Mouse (Mus musculus): ENCODE measurements around the gene Cdkn1a.
"Not testable (repeated sequence)": the region's sequence is repeated elsewhere in the genome, so short reads cannot be mapped to it uniquely, and the experiment has no call there.

The Cdkn1a gene

DNA sequence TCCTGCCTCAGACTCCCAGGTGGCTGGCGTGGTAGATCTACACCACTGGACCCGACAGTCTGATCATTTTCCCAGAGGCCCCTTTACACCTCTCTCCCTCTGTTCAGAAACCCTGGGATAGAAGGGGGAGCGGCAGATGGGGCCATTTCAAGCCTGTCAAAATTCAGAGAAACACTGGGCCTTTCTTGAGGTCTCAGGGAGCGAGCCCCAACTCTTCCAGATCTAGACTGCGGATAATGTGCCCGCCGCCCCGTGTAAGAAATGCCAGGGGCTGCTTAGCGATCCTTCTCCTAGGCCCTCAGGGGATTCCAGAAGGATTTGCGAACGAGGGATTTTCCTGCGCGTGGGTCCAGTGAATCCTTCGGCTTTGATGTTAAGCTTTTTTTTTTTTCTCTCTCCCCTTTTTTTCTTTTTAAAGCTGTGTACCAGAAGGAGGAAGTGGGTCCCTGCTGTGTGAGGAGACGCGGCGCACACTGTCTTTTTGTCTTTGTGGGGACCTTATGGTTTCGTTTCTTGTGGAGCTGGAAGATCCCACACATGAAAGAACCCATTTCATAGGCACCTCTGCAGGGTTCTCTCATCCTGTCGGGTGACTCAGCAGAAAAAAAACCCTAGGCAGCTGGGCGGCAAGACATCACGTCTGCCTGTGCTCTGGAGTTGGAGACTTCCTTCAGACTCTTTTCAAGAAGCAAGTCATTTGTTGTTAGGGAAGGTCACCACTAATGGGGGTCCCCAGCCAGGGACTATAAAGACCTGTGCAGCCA lies 9.0 kb upstream of the Cdkn1a start:
- peak; percentile 87 for DNase-seq (ENCODE audit: low read depth)

- DNase-seq (ENCODE audit: low read depth), result no peak
These were observed 7.2 kb upstream of the Cdkn1a start for GRCm38 (mm10) chr17:29083586-29083985.

- DNase-seq (ENCODE audit: low read depth), result no peak
These were observed 6.1 kb upstream of the Cdkn1a start for GRCm38 (mm10) chr17:29084656-29085055.

DNA sequence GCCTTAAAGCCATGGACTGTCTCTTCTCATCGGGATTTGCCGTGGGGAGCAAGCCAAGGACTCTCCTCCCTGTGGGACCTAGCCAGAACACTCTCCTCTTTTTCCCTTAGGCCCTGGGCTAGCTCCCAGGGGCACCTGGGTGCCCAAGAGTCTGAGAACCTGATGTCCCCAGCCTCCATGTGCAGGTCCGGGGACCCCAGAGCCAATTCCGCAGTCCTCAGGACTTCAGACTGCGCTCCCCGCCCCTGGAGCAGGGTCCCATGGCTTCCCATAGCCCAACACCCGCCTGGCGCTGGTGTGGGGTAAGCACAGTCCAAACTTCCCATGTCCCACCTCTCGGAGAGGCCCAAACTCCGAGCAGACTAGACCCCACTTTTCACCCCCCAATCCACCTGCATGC lies 5.5 kb upstream of the Cdkn1a start:
- no peak for DNase-seq (ENCODE audit: low read depth)

GRCm38 (mm10) chr17:29086916-29087315 lies 3.9 kb upstream of the Cdkn1a start:
- no peak for DNase-seq (ENCODE audit: low read depth)

DNA sequence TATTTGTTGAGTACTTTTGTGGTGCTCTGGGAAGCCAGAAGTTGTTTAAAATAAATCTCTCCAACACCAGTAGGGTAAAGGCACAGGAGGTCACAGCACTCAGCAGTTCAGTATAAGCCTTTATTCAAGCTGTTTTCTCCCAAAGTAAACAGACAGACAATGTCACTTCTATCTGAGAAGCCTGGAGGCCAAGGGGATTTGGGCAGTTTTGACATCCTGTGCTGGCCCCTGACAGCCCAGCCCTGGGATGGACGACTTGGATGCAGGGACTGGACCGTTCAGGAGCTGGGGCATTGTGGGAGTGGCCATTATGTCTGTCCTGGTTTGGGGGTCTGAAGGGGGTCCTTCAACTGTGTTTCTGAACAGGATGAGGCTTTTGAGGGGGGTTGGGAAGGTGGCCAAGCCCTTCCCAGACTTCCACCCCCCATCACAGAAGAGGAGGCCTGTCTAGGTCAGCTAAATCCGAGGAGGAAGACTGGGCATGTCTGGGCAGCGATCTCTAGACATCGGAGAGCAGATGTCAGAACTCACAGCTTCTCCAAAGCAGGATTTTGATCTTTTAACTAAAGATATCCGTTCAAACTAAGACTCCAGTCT lies 670 bp downstream of the Cdkn1a start:
- no peak for DNase-seq (ENCODE audit: low read depth)

DNA sequence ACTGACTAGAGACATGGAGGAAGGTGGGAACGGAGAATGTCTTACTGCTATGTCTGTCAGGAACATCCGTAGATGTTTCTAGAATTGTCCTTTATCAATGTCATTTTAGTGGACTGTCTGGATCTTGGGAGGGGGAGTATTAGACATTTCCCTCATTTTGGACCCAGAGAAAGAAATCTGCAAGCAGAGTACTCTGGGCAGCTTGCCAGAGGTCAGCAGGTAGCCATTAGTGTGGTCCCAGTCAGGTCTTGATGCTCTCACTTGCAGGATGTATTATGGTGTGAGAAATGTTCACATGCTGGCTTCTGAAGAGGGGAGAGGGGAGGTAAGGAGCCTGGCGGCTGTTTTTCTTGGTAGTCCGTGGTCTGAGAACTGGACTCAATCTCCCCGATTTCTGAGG lies 1.7 kb downstream of the Cdkn1a start:
- no peak for DNase-seq (ENCODE audit: low read depth)

DNA sequence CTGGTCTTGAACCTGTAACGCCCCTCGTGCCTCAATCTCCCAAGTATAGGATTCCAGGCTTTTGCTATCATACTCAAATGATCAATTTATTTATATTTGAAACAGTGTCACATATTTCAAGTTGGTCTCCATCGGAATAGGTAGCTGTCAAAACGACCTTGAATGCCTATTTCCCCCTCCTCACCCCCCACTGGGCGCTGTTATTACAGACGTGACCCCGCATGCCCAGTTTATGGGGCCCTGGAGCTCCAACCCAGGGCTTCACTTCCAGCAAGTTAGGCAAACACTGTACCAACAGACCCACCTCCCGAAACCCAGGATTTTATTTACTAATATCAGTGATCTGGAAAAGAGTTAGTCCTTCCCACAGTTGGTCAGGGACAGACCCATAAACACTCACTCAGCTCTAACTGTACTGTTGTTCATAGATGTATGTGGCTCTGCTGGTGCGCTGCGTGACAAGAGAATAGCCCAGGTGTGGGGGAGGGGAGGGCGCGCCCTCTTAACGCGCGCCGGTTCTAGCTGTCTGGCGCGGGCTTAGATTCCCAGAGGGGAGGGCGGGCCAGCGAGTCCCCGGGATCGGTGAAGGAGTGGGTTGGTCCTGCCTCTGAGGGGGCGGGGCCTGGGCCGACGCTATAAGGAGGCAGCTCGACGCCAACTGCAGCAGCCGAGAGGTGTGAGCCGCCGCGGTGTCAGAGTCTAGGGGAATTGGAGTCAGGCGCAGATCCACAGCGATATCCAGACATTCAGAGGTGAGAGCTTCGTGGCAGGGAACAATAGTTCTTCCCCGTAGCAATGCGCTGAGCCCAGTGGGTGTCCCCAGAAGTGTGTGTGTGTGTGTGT lies 2.6 kb downstream of the Cdkn1a start:
- DNase-seq (ENCODE audit: low read depth), result peak; percentile 96

GRCm38 (mm10) chr17:29093961-29094309 lies 3.2 kb downstream of the Cdkn1a start:
- no peak for DNase-seq (ENCODE audit: low read depth)

DNA sequence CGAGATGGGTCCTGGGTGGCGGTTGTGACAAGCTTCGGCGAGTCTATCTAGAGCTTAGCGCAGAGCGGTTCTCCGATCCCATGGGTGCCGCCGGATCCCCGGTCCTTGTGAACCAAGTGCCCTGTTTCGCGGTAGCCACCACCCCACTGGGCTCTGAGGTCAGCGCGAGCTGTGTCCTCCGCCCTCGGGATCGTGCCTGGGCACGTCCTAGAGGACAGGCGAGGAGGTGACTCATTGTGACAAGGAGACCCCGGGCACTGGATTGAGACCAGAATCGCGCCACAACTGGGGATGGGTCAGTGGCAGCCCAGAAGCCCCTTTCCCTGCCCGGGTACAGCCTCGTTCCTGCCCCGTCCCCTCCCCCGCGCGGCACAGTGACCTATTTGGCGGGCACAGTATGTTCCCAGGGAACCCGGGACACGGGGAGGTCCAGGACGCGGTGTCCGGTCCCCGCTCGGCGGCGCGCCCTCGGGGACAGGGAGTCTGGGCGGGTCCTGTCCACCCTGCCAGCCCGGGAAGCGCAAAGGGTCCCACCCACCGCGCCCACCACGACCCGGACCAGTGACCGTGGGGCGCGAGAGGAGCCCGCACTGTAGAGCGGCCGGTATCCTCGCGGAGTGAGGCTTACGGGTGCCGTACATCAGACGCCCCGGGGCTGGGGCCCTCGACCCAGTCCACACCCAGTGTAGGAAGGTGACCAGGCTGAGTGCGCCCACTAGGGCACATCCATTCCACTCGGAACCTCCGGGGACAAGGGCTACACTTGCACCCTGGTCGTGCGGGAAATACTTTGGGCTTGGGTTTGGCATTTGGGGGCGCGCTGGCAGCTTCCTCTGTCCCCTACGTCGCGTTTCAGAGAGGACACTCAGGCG lies 3.8 kb downstream of the Cdkn1a start:
- DNase-seq (ENCODE audit: low read depth), result peak; percentile 63

GRCm38 (mm10) chr17:29095201-29095733 lies 4.5 kb downstream of the Cdkn1a start:
- DNase-seq (ENCODE audit: low read depth), result peak; percentile 99

DNA sequence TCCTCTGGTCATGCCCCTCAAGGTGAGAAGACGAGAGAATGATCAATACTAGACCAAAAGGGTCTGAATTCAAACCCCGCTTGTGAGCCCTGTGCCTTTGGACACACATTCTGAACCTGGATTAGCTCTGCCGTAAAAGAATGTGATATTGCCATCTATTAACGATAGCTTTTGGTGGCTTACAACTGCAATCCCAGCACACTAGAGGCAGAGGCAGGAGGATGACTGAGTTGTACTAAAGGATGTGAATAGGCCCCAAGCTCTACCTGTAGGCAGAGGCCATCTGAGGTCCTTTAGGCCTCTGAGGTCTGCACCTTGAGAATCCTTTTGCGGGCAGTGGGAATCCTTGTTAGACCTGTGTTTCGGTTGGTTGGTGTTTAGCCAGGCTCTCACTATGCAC lies 5.5 kb downstream of the Cdkn1a start:
- DNase-seq (ENCODE audit: low read depth), result no peak

DNA sequence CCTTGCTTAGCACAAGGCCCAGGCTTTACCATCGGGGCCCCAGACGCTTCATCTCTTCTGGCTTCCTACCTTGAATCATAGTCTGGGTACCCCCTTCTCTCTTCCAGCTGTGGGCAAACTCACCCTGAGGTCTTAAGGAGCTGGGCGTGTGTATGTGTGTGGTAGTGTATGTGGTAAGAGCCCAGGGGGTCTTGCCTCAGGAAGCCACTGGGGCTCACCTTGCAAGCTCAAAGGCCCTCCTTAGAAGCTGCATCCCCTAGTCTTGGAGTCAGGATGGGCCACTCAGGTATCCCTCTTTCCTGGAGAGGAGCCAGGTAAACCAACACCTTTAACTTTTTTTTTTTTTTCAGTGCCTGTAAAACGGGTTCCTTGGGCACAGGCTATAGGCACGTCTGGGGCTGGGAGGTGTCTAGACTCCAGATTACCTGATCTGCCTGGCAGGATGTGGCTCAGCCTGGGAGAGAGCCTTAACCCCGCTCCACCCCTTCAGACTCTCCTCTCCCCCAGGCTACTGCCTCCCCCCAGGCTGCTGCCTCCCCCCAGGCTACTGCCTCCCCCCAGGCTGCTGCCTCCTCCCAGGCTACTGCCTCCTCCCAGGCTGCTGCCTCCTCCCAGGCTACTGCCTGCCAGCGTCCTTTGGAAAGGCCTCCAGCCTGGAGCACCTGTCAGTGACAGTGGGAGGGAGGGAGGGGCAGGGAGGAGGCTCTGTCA lies 6.2 kb downstream of the Cdkn1a start:
- DNase-seq (ENCODE audit: low read depth), result no peak

DNA sequence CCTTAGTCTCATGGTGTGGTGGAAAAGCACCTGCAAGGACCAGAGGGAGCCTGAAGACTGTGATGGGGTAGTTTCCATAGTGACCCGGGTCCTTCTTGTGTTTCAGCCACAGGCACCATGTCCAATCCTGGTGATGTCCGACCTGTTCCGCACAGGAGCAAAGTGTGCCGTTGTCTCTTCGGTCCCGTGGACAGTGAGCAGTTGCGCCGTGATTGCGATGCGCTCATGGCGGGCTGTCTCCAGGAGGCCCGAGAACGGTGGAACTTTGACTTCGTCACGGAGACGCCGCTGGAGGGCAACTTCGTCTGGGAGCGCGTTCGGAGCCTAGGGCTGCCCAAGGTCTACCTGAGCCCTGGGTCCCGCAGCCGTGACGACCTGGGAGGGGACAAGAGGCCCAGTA lies 7.5 kb downstream of the Cdkn1a start:
- DNase-seq (ENCODE audit: low read depth), result no peak

- peak; percentile 79 for DNase-seq (ENCODE audit: low read depth)
These were observed 8.3 kb downstream of the Cdkn1a start for GRCm38 (mm10) chr17:29099076-29099475.

DNA sequence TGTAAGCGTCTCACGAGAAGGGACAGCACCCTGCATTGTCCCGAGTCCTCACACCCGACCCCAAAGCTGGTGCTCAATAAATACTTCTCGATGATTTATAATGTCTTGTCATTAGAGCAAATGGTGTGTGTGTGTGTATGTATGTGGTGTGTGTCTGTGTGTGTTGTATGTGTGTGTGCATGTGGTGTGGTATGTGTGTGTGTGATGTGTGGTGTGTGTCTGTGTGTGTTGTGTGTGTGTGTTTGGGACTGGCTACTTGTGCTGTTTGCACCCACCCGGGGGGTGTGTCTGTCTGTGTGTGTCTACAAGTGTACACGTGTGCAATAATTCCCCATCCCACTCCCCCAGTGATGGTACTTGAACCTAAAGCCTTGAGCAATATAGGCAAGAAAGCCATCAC lies 9.9 kb downstream of the Cdkn1a start:
- no peak for DNase-seq (ENCODE audit: low read depth)

DNA sequence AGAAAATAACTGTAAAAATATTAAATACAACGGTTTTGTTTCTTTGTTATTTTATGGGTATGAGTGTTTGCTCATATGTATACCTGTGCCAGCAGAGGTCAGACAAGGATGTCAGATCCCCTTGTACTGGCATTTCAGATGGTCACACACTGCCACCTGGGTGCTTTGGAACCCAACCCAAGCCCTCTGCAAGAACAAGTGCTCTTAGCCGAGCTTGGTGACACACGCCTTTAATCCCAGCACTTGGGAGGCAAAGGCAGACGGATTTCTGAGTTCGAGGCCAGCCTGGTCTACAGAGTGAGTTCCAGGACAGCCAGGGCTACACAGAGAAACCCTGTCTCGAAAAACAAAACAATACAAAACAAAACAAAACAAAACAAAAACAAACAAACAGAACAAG lies 19.6 kb downstream of the Cdkn1a start:
- DNase-seq (ENCODE audit: low read depth), result not testable (repeated sequence)

DNA sequence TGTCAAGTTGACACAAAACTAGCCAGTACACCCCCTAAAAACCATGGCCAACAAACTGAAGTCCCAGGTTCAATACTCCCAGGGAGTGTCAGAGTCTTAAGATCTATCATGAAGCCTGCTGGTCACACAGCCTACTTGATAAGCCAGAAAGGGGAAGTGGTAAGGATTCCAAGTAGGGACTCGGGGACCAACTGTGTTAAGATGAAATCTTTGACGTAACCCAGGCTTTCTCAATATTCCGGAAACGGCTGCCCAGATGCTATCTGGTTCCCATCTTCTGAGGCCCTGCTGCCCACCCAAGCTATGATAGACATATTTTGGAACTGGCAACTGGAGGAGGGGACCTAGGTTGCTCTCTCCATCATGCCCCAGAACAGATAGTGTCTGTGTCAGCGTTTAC lies 20.6 kb downstream of the Cdkn1a start:
- peak; percentile 98 for DNase-seq (ENCODE audit: low read depth)

- DNase-seq (ENCODE audit: low read depth), result peak; percentile 94
These were observed 23.0 kb downstream of the Cdkn1a start, which contains the start of gene Rab44 for GRCm38 (mm10) chr17:29113591-29114352. Gene Rab44, plus strand, starts transcription at chr17:29114145.

DNA sequence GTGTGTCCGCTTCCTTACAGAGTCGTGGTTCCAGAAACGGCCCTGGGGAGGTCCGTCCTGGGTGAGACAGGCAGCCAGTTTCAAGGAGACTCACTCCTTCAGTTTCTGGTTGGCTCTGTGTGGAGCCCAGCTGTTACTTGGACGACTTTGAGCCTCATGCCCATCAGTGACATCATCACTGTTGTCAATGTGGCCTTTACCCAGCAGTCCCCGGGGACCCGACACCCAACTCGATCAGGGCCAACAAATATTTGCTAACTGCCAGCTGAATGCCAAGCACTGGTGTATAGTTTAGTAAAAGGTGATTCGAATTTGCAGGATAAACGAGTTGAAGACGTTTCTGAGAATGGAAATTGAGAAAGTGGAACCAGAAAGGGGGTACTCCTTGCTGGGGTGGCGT lies 25.2 kb downstream of the Cdkn1a start:
- DNase-seq (ENCODE audit: low read depth), result no peak

Measured in 416B (cell line).